ENCODE assay signal across 8 mouse cellular contexts in the genomic region with DNA sequence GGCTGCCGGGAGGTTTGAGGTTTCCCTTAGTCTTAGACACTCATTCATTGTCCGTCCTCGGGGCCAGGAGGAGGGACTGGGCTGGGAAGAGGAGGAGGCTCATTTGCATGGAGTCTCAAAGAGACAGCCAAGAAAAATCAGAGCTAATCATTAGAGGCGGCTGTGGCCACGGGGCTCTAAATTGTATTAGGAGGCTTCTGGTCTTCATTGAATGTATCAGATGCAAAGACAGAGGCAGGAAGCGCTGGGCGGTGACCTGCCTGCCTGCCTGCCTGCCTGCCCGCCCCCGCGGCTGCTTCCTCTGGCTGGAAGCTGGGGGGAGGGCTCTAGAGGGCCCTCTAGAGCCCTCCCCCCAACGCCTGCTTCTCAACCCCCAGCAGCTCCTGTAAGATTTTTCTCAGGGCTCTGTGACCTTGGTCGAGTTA. TPM values are rescaled to one million over a fixed set of nuclear protein-coding genes. Genes with fewer than 3 reads are reported as not detected.
DNase-seq lines count a peak whose midpoint lies in the region; ATAC-seq and TF ChIP-seq lines count a peak whose summit lies in the region.

No protein-coding gene starts in this region.

- WGBS in heart, embryonic 11.5 days (ENCODE audit: insufficient replicate concordance): 1% methylated on average over 12 of the region's 12 CpGs
- 3% methylated on average over 10 of the region's 12 CpGs for WGBS in intestine, postnatal 0 days
- 1% methylated on average over 12 of the region's 12 CpGs for WGBS in midbrain, embryonic 11.5 days

- H3K4me3 ChIP-seq in heart, embryonic 11.5 days (ENCODE audit: low read depth, low read length): no peak overlapping the region
- peak overlapping the region; percentile 7; the same call in 1 of the 2 replicates for H3K4me3 ChIP-seq in intestine, postnatal 0 days (ENCODE audit: low read depth, low read length)
- H3K4me3 ChIP-seq in midbrain, embryonic 11.5 days (ENCODE audit: low read depth, low read length): no peak overlapping the region

- H3K27ac ChIP-seq in heart, embryonic 11.5 days (ENCODE audit: low read depth, low read length): peak overlapping the region; percentile 54; the same call in 1 of the 2 replicates
- H3K27ac ChIP-seq in intestine, postnatal 0 days (ENCODE audit: low read depth, low read length): no peak overlapping the region
- no peak overlapping the region for H3K27ac ChIP-seq in midbrain, embryonic 11.5 days (ENCODE audit: low read depth, low read length)

- peak overlapping the region; percentile 3; the same call in 1 of the 2 replicates for H3K9ac ChIP-seq in heart, embryonic 11.5 days (ENCODE audit: low read depth, low read length)
- no peak overlapping the region for H3K9ac ChIP-seq in intestine, postnatal 0 days (ENCODE audit: low read depth, low read length)
- H3K9ac ChIP-seq in midbrain, embryonic 11.5 days (ENCODE audit: low read length): no peak overlapping the region

- H3K4me1 ChIP-seq in heart, embryonic 11.5 days (ENCODE audit: control insufficient read depth, insufficient read depth, low read length): peaks cover 22% of the 10 kb centered on the region
- H3K4me1 ChIP-seq in intestine, postnatal 0 days (replicated peaks; ENCODE audit: control insufficient read depth, insufficient read depth, low read length): no peaks in the 10 kb centered on the region; the same call in 1 of the 2 replicates
- H3K4me1 ChIP-seq in midbrain, embryonic 11.5 days (ENCODE audit: control insufficient read depth, insufficient read depth, low read length): peaks cover 22% of the 10 kb centered on the region

- H3K27me3 ChIP-seq in heart, embryonic 11.5 days (ENCODE audit: control insufficient read depth, insufficient read depth, low read length): peaks cover 20% of the 10 kb centered on the region
- H3K27me3 ChIP-seq in intestine, postnatal 0 days (replicated peaks; ENCODE audit: control insufficient read depth, insufficient read depth, low read length): peaks cover 16% of the 10 kb centered on the region; the same call in 1 of the 2 replicates
- H3K27me3 ChIP-seq in midbrain, embryonic 11.5 days (ENCODE audit: control insufficient read depth, insufficient read depth, low read length): no peaks in the 10 kb centered on the region; the same call in 1 of the 2 replicates

- no peak for DNase-seq in heart, adult 18-20 months
- peak; percentile 71 for DNase-seq in embryo, embryonic 10.5 days (ENCODE audit: low spot score)
- DNase-seq in midbrain, embryonic 11.5 days (ENCODE audit: low spot score, missing footprints): peak; percentile 84
- DNase-seq in layer of hippocampus, postnatal 25 days (ENCODE audit: extremely low spot score in 1 of 2, low spot score in 1 of 2): no peak
- DNase-seq in frontal cortex, postnatal 25 days (ENCODE audit: low spot score in 2 of 2): no peak
- DNase-seq in gastrocnemius, adult 18-20 months (ENCODE audit: low spot score): no peak

- no peaks in the 10 kb centered on the region for H3K36me3 ChIP-seq in heart, embryonic 11.5 days (ENCODE audit: control insufficient read depth, insufficient read depth, low read length)
- no peaks in the 10 kb centered on the region for H3K36me3 ChIP-seq in intestine, postnatal 0 days (ENCODE audit: control insufficient read depth, insufficient read depth)
- H3K36me3 ChIP-seq in midbrain, embryonic 11.5 days (ENCODE audit: control insufficient read depth, insufficient read depth, low read length): no peaks in the 10 kb centered on the region

- no peaks in the 10 kb centered on the region for H3K9me3 ChIP-seq in heart, embryonic 11.5 days (replicated peaks; ENCODE audit: control insufficient read depth, low read length)
- H3K9me3 ChIP-seq in intestine, postnatal 0 days (ENCODE audit: control insufficient read depth): no peaks in the 10 kb centered on the region
- H3K9me3 ChIP-seq in midbrain, embryonic 11.5 days (ENCODE audit: control insufficient read depth, low read length): no peaks in the 10 kb centered on the region

- peak overlapping the region; percentile 47 for H3K4me2 ChIP-seq in heart, embryonic 11.5 days
- peak overlapping the region; percentile 48 for H3K4me2 ChIP-seq in intestine, postnatal 0 days (replicated peaks; ENCODE audit: low read depth)
- 0 out of 2 replicates have a peak overlapping the region, but pooled peaks have one; percentile 20 for H3K4me2 ChIP-seq in midbrain, embryonic 11.5 days

- TF ChIP-seq CTCF in intestine, postnatal 0 days (IDR thresholded peaks at IDR 0.05; ENCODE audit: low read depth): no peak

- ATAC-seq in heart, embryonic 11.5 days (replicated peaks; ENCODE audit: insufficient number of reproducible peaks, low FRiP score, low TSS enrichment): no peak; the same call in 1 of the 2 replicates
- no peak for ATAC-seq in intestine, postnatal 0 days
- no peak for ATAC-seq in midbrain, embryonic 11.5 days (ENCODE audit: low FRiP score)

RNA-seq across cellular contexts. Expression of a gene that starts 23.2 kb away (rescaled TPM):
- polyA plus RNA-seq in heart, embryonic 11.5 days (2014; fragmentation: Nextera tagmentation; extraction: Ambion mirVana): 0.13 TPM in 1 of 2 replicates, not detected in the other
- total RNA-seq in heart, adult 18-20 months (2021): under 1 TPM in 1 of 2 experiments, not detected in 1; 0.10 TPM
- polyA plus RNA-seq in intestine, postnatal 0 days (2015; fragmentation: Nextera tagmentation; extraction: Ambion mirVana): 0.08 and 0.12 TPM in 2 replicates
- 0.77 and 1.0 TPM in 2 replicates for polyA plus RNA-seq in midbrain, embryonic 11.5 days (2014; fragmentation: Nextera tagmentation; extraction: Ambion mirVana)
- 10 to 100 TPM; 27.4 to 29.4 TPM for total RNA-seq in layer of hippocampus, postnatal 25 days (2021)
- total RNA-seq in gastrocnemius, adult 18-20 months (2021): not detected

Comparison
In these comparisons a context has a peak if more than half of its experiments do, and no peak if none do; other contexts are left out.
1. DNase-seq: peak in embryo, embryonic 10.5 days (single experiment) and midbrain, embryonic 11.5 days (single experiment); none in heart, adult 18-20 months (0 of 2), layer of hippocampus, postnatal 25 days (0 of 2), frontal cortex, postnatal 25 days (0 of 2) and gastrocnemius, adult 18-20 months (single experiment).
2. RNA of a gene that starts 23.2 kb away (total RNA-seq): 27.4 to 29.4 TPM in layer of hippocampus, postnatal 25 days; 0.10 TPM in heart, adult 18-20 months and not detected in gastrocnemius, adult 18-20 months; every median in the first group is over 10 times any median in the second.
3. Peak in every context shown above with its lines, with median percentiles within 50 percentile points of each other: H3K4me2 ChIP-seq.